Mouse (Mus musculus) bone marrow macrophage, adult 2 months (primary cell): ENCODE results near the gene Ybx1. TPM values are rescaled to one million over a fixed set of nuclear protein-coding genes. Genes with fewer than 3 reads are reported as not detected.

Source experiments
- H3K27ac ChIP-seq: 2 replicates; pipeline ENCODE4 v1.5.1; 2012; ENCODE audit warnings: low read depth, low read length; ENCODE audit not compliant: insufficient read depth
- H3K4me1 ChIP-seq: 2 replicates; pipeline ENCODE4 v1.6.1; 2012; ENCODE audit warnings: low read length; ENCODE audit not compliant: control insufficient read depth, insufficient read depth
- H3K4me3 ChIP-seq: 2 replicates; pipeline ENCODE4 v1.5.1; 2012; ENCODE audit warnings: mild to moderate bottlenecking, low read length, moderate library complexity; ENCODE audit not compliant: insufficient read depth
- CTCF ChIP-seq: IDR thresholded peaks from 2 replicates; pipeline ENCODE4 v1.5.1; 2012; ENCODE audit warnings: low read depth, mild to moderate bottlenecking, low read length, moderate library complexity
- POLR2A ChIP-seq: IDR thresholded peaks from 2 replicates; pipeline ENCODE4 v1.6.1; 2012; ENCODE audit warnings: mild to moderate bottlenecking, low read depth, low read length, borderline replicate concordance
- polyA plus RNA-seq: library from polyadenylated mRNA; stranded (reverse); fragments of >200 nt; gene quantifications from 2 replicates; pipeline ENCODE4 v1.2.4, GENCODE M21; 2012; ENCODE audit not compliant: missing spikeins, insufficient read depth, insufficient read length

Ybx1 gene
- polyA plus RNA-seq, 1 experiment, result 787 TPM

GRCm38 (mm10) chr4:119275726-119276125 lies 18.7 kb downstream of the Ybx1 start:
- TF ChIP-seq POLR2A (no peak), CTCF (no peak)
- Histone ChIP-seq H3K4me3 (no peak overlapping the region), H3K27ac (peak overlapping the region; percentile 19; the same call in 1 of the 2 replicates), H3K4me1 (peaks cover 11% of the 10 kb centered on the region)

- Histone ChIP-seq H3K4me1 (peaks cover 11% of the 10 kb centered on the region), H3K27ac (peak overlapping the region; percentile 19; the same call in 1 of the 2 replicates), H3K4me3 (no peak overlapping the region)
- TF ChIP-seq CTCF (no peak), POLR2A (no peak)
Measured at GRCm38 (mm10) chr4:119275226-119275625, 19.2 kb downstream of the Ybx1 start.

- no peak overlapping the region for H3K4me3 ChIP-seq
- TF ChIP-seq POLR2A (no peak), CTCF (no peak)
- H3K4me1 ChIP-seq, result peaks cover 11% of the 10 kb centered on the region
- no peak overlapping the region for H3K27ac ChIP-seq
Measured at GRCm38 (mm10) chr4:119274627-119275026, 19.8 kb downstream of the Ybx1 start.

GRCm38 (mm10) chr4:119266606-119267005 lies 27.8 kb downstream of the Ybx1 start:
- Histone ChIP-seq H3K4me1 (no peaks in the 10 kb centered on the region), H3K4me3 (no peak overlapping the region), H3K27ac (no peak overlapping the region)
- TF ChIP-seq POLR2A (no peak), CTCF (no peak)

GRCm38 (mm10) chr4:119263459-119263858 lies 30.9 kb downstream of the Ybx1 start:
- Histone ChIP-seq H3K27ac (no peak overlapping the region), H3K4me3 (no peak overlapping the region), H3K4me1 (peaks cover 6% of the 10 kb centered on the region)
- TF ChIP-seq CTCF (no peak), POLR2A (no peak)

- TF ChIP-seq POLR2A, result no peak
- TF ChIP-seq CTCF, result no peak
- Histone ChIP-seq H3K4me1 (peaks cover 6% of the 10 kb centered on the region), H3K4me3 (no peak overlapping the region), H3K27ac (no peak overlapping the region)
Measured at GRCm38 (mm10) chr4:119262483-119262882, 31.9 kb downstream of the Ybx1 start.

- TF ChIP-seq CTCF, result no peak
- no peak for TF ChIP-seq POLR2A
- Histone ChIP-seq H3K4me3 (no peak overlapping the region), H3K27ac (no peak overlapping the region), H3K4me1 (peaks cover 6% of the 10 kb centered on the region)
Measured at GRCm38 (mm10) chr4:119261087-119261713, 33.2 kb downstream of the Ybx1 start.

GRCm38 (mm10) chr4:119259344-119260254 lies 34.8 kb downstream of the Ybx1 start:
- TF ChIP-seq POLR2A (no peak), CTCF (no peak; the same call in 1 of the 2 replicates)
- no peak overlapping the region for H3K27ac ChIP-seq
- H3K4me3 ChIP-seq, result no peak overlapping the region
- H3K4me1 ChIP-seq, result peaks cover 6% of the 10 kb centered on the region

GRCm38 (mm10) chr4:119257083-119257482 lies 37.3 kb downstream of the Ybx1 start:
- Histone ChIP-seq H3K4me3 (no peak overlapping the region), H3K27ac (no peak overlapping the region), H3K4me1 (peaks cover 6% of the 10 kb centered on the region)

GRCm38 (mm10) chr4:119255351-119255750 lies 39.1 kb downstream of the Ybx1 start, which contains the start of gene Cldn19:
Cldn19 (plus strand) TSS chr4:119255414.
- Histone ChIP-seq H3K4me3 (no peak within 1 kb of the TSS), H3K27ac (no peak within 1 kb of the TSS), H3K4me1 (peaks cover 6% of the 10 kb centered on the region)
- TF ChIP-seq POLR2A (no peak), CTCF (no peak)

More at GRCm38 (mm10) chr4:119257083-119257482, 37.3 kb downstream of the Ybx1 start:
- TF ChIP-seq CTCF, result no peak
- TF ChIP-seq POLR2A, result no peak
